Mouse (Mus musculus): Measurements from ENCODE around the gene Lemd2. TPM values are rescaled to one million over a fixed set of nuclear protein-coding genes. Genes with fewer than 3 reads are reported as not detected.

Gene Lemd2
- polyA plus RNA-seq, 1 experiment from 2014 or later, result 10.1 TPM

DNA sequence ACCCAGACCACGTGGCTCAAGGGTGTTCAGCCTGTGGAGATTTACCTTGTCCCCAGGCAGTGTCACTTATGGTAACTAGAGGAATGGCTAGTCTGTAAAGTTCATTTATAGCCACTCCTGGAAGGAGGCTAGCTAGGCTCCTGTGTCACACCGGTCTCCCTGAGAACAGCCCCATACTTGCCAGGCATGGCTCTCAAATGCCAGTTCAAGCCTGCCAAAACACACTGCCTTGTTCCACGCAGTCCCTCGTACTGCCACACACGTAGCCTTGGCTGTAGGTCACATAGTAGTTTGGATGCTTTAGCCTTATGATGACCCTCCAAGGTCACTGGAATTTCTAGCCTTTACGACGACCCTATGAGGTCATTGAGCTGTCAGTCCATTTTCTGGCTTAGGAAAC lies 45.1 kb downstream of the Lemd2 start:
- Histone ChIP-seq H3K9me3 (ENCODE audit: control insufficient read depth) (no peaks in the 10 kb centered on the region), H3K4me3 (ENCODE audit: low read depth, low read length) (no peak overlapping the region), H3K27ac (ENCODE audit: low read depth, low read length) (no peak overlapping the region), H3K9ac (ENCODE audit: low read depth, low read length) (no peak overlapping the region), H3K4me1 (replicated peaks; ENCODE audit: control insufficient read depth, insufficient read depth, low read length) (no peaks in the 10 kb centered on the region), H3K36me3 (ENCODE audit: control insufficient read depth, insufficient read depth) (no peaks in the 10 kb centered on the region), H3K27me3 (replicated peaks; ENCODE audit: control insufficient read depth, insufficient read depth, low read length) (no peaks in the 10 kb centered on the region), H3K4me2 (replicated peaks; ENCODE audit: low read depth) (no peak overlapping the region)
- TF ChIP-seq CTCF (IDR thresholded peaks at IDR 0.05; ENCODE audit: low read depth), result no peak
- ATAC-seq, result no peak
- WGBS, result 76% methylated on average over 7 of the region's 7 CpGs

DNA sequence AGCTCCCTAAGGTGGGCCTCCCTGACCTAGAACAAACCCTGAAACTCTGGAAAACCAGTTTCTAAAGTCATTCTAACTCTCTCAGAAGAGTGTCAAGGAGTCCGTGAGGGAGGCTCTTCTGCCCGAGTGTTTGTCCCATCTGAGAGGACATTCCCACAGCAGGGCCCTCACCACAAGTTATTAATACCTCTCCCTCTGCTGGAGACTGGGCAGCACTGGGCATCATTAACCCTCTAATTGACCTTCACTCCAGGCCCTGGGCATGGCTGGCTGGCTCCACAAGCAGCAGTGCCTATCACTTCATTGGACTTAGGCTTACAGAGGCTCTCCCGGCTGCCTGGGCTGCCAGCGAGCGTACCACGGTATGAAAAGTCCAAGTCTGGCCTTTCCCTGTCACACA lies 45.8 kb downstream of the Lemd2 start:
- WGBS, result 93% methylated on average over 6 of the region's 6 CpGs
- no peak for TF ChIP-seq CTCF (IDR thresholded peaks at IDR 0.05; ENCODE audit: low read depth)
- Histone ChIP-seq H3K9me3 (ENCODE audit: control insufficient read depth) (no peaks in the 10 kb centered on the region), H3K4me3 (ENCODE audit: low read depth, low read length) (no peak overlapping the region), H3K36me3 (ENCODE audit: control insufficient read depth, insufficient read depth) (no peaks in the 10 kb centered on the region), H3K27ac (ENCODE audit: low read depth, low read length) (no peak overlapping the region), H3K27me3 (replicated peaks; ENCODE audit: control insufficient read depth, insufficient read depth, low read length) (no peaks in the 10 kb centered on the region), H3K4me2 (replicated peaks; ENCODE audit: low read depth) (no peak overlapping the region), H3K9ac (ENCODE audit: low read depth, low read length) (no peak overlapping the region), H3K4me1 (replicated peaks; ENCODE audit: control insufficient read depth, insufficient read depth, low read length) (no peaks in the 10 kb centered on the region)
- ATAC-seq, result no peak

- no peak overlapping the region for H3K4me3 ChIP-seq (ENCODE audit: low read depth, low read length)
- no peaks in the 10 kb centered on the region for H3K9me3 ChIP-seq (ENCODE audit: control insufficient read depth)
- no peak overlapping the region for H3K4me2 ChIP-seq (replicated peaks; ENCODE audit: low read depth)
- no peaks in the 10 kb centered on the region for H3K36me3 ChIP-seq (ENCODE audit: control insufficient read depth, insufficient read depth)
- no peaks in the 10 kb centered on the region for H3K4me1 ChIP-seq (replicated peaks; ENCODE audit: control insufficient read depth, insufficient read depth, low read length)
- no peak for TF ChIP-seq CTCF (IDR thresholded peaks at IDR 0.05; ENCODE audit: low read depth)
- WGBS, result 79% methylated on average over 8 of the region's 8 CpGs
- no peak overlapping the region for H3K27ac ChIP-seq (ENCODE audit: low read depth, low read length)
- no peak overlapping the region for H3K9ac ChIP-seq (ENCODE audit: low read depth, low read length)
- no peak for ATAC-seq
- no peaks in the 10 kb centered on the region for H3K27me3 ChIP-seq (replicated peaks; ENCODE audit: control insufficient read depth, insufficient read depth, low read length)
Observed at GRCm38 (mm10) chr17:27155752-27156151, 48.5 kb downstream of the Lemd2 start.

DNA sequence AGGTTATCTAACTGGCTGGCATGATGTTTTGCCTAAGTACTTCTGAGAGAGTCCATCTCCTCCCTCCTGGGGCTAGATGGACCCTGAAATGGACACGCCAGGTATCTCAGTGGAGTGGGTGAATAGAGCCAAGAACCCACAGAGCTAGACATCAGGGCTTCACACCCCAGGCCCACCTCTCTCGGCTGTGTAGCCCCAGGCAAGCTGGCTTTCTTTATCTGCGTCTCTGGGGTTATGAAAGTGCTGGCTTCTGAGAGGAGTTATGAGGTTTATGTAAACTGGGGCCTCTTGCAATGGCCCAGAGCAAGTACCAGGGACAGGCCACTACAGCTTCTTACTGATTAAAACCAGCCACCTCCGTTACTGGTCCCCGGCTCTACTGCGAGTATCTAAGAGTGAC lies 49.4 kb downstream of the Lemd2 start:
- Histone ChIP-seq H3K27me3 (replicated peaks; ENCODE audit: control insufficient read depth, insufficient read depth, low read length) (no peaks in the 10 kb centered on the region), H3K4me2 (replicated peaks; ENCODE audit: low read depth) (no peak overlapping the region), H3K4me3 (ENCODE audit: low read depth, low read length) (no peak overlapping the region), H3K4me1 (replicated peaks; ENCODE audit: control insufficient read depth, insufficient read depth, low read length) (no peaks in the 10 kb centered on the region), H3K9ac (ENCODE audit: low read depth, low read length) (no peak overlapping the region), H3K9me3 (ENCODE audit: control insufficient read depth) (no peaks in the 10 kb centered on the region), H3K36me3 (ENCODE audit: control insufficient read depth, insufficient read depth) (no peaks in the 10 kb centered on the region), H3K27ac (ENCODE audit: low read depth, low read length) (no peak overlapping the region)
- no peak for ATAC-seq
- 67% methylated on average over 6 of the region's 6 CpGs for WGBS
- no peak for TF ChIP-seq CTCF (IDR thresholded peaks at IDR 0.05; ENCODE audit: low read depth)

- Histone ChIP-seq H3K4me3 (ENCODE audit: low read depth, low read length) (no peak overlapping the region), H3K9ac (ENCODE audit: low read depth, low read length) (no peak overlapping the region), H3K27ac (ENCODE audit: low read depth, low read length) (no peak overlapping the region), H3K27me3 (replicated peaks; ENCODE audit: control insufficient read depth, insufficient read depth, low read length) (no peaks in the 10 kb centered on the region), H3K9me3 (ENCODE audit: control insufficient read depth) (no peaks in the 10 kb centered on the region), H3K4me2 (replicated peaks; ENCODE audit: low read depth) (no peak overlapping the region), H3K4me1 (replicated peaks; ENCODE audit: control insufficient read depth, insufficient read depth, low read length) (no peaks in the 10 kb centered on the region), H3K36me3 (ENCODE audit: control insufficient read depth, insufficient read depth) (no peaks in the 10 kb centered on the region)
- 85% methylated on average over 14 of the region's 14 CpGs for WGBS
- no peak for ATAC-seq
- TF ChIP-seq CTCF (IDR thresholded peaks at IDR 0.05; ENCODE audit: low read depth), result no peak
Observed at GRCm38 (mm10) chr17:27154256-27154655, 50.0 kb downstream of the Lemd2 start.

- ATAC-seq, result no peak
- Histone ChIP-seq H3K36me3 (ENCODE audit: control insufficient read depth, insufficient read depth) (no peaks in the 10 kb centered on the region), H3K27ac (ENCODE audit: low read depth, low read length) (no peak overlapping the region), H3K27me3 (replicated peaks; ENCODE audit: control insufficient read depth, insufficient read depth, low read length) (no peaks in the 10 kb centered on the region), H3K4me2 (replicated peaks; ENCODE audit: low read depth) (no peak overlapping the region), H3K4me3 (ENCODE audit: low read depth, low read length) (no peak overlapping the region), H3K4me1 (replicated peaks; ENCODE audit: control insufficient read depth, insufficient read depth, low read length) (no peaks in the 10 kb centered on the region), H3K9me3 (ENCODE audit: control insufficient read depth) (no peaks in the 10 kb centered on the region), H3K9ac (ENCODE audit: low read depth, low read length) (no peak overlapping the region)
- WGBS, result 45% methylated on average over 9 of the region's 9 CpGs
- no peak for TF ChIP-seq CTCF (IDR thresholded peaks at IDR 0.05; ENCODE audit: low read depth)
Observed at GRCm38 (mm10) chr17:27153773-27154193, 50.5 kb downstream of the Lemd2 start.

Data from intestine, postnatal 0 days (tissue).